In genomic region chr16:4667190-4667808, GRCm38 (mm10) we compare ENCODE assay signal across 8 mouse cellular contexts. TPM values are rescaled to one million over a fixed set of nuclear protein-coding genes. Genes with fewer than 3 reads are reported as not detected.
DNase-seq lines count a peak whose midpoint lies in the region; ATAC-seq lines count a peak whose summit lies in the region.

No protein-coding gene starts in this region.

- no peak overlapping the region for H3K4me2 ChIP-seq in intestine, embryonic 15.5 days (replicated peaks)

- no peaks in the 10 kb centered on the region for H3K27me3 ChIP-seq in intestine, embryonic 15.5 days (replicated peaks)

- ATAC-seq in intestine, embryonic 15.5 days = peak; percentile 91

- peak; percentile 85 to 87 for DNase-seq in adrenal gland, adult 18-20 months (ENCODE audit: low spot score in 2 of 2)
- peak; percentile 95 for DNase-seq in embryo, embryonic 10 days (ENCODE audit: low spot score)
- DNase-seq in gastrocnemius, postnatal 25 days = peak; percentile 65
- DNase-seq in left cerebral cortex, postnatal 14 days (ENCODE audit: low spot score in 2 of 2) = peak; percentile 90 to 93
- peak; percentile 91 for DNase-seq in mesoderm, embryonic 11.5 days (ENCODE audit: low read depth, low spot score)
- peak; percentile 75 for DNase-seq in right cerebral cortex, postnatal 25 days
- DNase-seq in urinary bladder, postnatal 4 days (ENCODE audit: low spot score in 2 of 2) = peak; percentile 69 to 87

- peaks cover 13% of the 10 kb centered on the region for H3K36me3 ChIP-seq in intestine, embryonic 15.5 days

- no peaks in the 10 kb centered on the region for H3K4me1 ChIP-seq in intestine, embryonic 15.5 days (replicated peaks)

- H3K27ac ChIP-seq in intestine, embryonic 15.5 days = no peak overlapping the region

- H3K9me3 ChIP-seq in intestine, embryonic 15.5 days = no peaks in the 10 kb centered on the region

- no peak overlapping the region for H3K9ac ChIP-seq in intestine, embryonic 15.5 days

- intact Hi-C loops in left cerebral cortex, postnatal 14 days (cut with DNase I) = loop anchor here (1.0 kb wide), 1 partner anchor 37 kb away; no protein-coding TSS in a partner anchor

- no peak overlapping the region for H3K4me3 ChIP-seq in intestine, embryonic 15.5 days (replicated peaks)

- WGBS in intestine, embryonic 15.5 days = 31% methylated on average over 3 of the region's 3 CpGs

RNA-seq across cellular contexts. Expression of gene Coro7, which starts 12.3 kb away (rescaled TPM):
- total RNA-seq in adrenal gland, adult 18-20 months (2021) = 10 to 100 TPM; 21.0 to 25.7 TPM
- total RNA-seq in gastrocnemius, postnatal 25 days (2021) = 10 to 100 TPM; 12.9 to 19.0 TPM
- 22.7 and 23.2 TPM in 2 replicates for polyA plus RNA-seq in intestine, embryonic 15.5 days (2015; fragmentation: Nextera tagmentation; extraction: Ambion mirVana)
- 10 to 100 TPM; 81.1 to 93.9 TPM for total RNA-seq in left cerebral cortex, postnatal 14 days (2021)

RNA-seq across cellular contexts. Expression of gene Dnaja3, which starts 27.5 kb away (rescaled TPM):
- total RNA-seq in adrenal gland, adult 18-20 months (2021) = 100 to 1,000 TPM; 132 to 145 TPM
- total RNA-seq in gastrocnemius, postnatal 25 days (2021) = 10 to 100 TPM; 91.1 to 93.8 TPM
- polyA plus RNA-seq in intestine, embryonic 15.5 days (2015; fragmentation: Nextera tagmentation; extraction: Ambion mirVana) = 86.5 and 92.1 TPM in 2 replicates
- 10 to 100 TPM; 63.6 to 65.9 TPM for total RNA-seq in left cerebral cortex, postnatal 14 days (2021)

RNA-seq across cellular contexts. Expression of gene Vasn, which starts 27.6 kb away (rescaled TPM):
- 10 to 100 TPM; 10.0 to 15.3 TPM for total RNA-seq in adrenal gland, adult 18-20 months (2021)
- total RNA-seq in gastrocnemius, postnatal 25 days (2021) = 1 to 10 TPM; 4.6 to 4.8 TPM
- polyA plus RNA-seq in intestine, embryonic 15.5 days (2015; fragmentation: Nextera tagmentation; extraction: Ambion mirVana) = 14.1 and 15.1 TPM in 2 replicates
- total RNA-seq in left cerebral cortex, postnatal 14 days (2021) = 10 to 100 TPM in 1 of 2 experiments, 1 to 10 TPM in 1; 8.3 to 10.9 TPM

RNA-seq across cellular contexts. Expression of gene Pam16, which starts 42.5 kb away (rescaled TPM):
- total RNA-seq in adrenal gland, adult 18-20 months (2021) = 100 to 1,000 TPM; 117 to 118 TPM
- 10 to 100 TPM; 87.2 to 90.6 TPM for total RNA-seq in gastrocnemius, postnatal 25 days (2021)
- polyA plus RNA-seq in intestine, embryonic 15.5 days (2015; fragmentation: Nextera tagmentation; extraction: Ambion mirVana) = 74.5 and 84.3 TPM in 2 replicates
- 10 to 100 TPM; 81.6 to 82.8 TPM for total RNA-seq in left cerebral cortex, postnatal 14 days (2021)

RNA-seq across cellular contexts. Expression of gene Nmral1, which starts 51.9 kb away (rescaled TPM):
- total RNA-seq in adrenal gland, adult 18-20 months (2021) = 1 to 10 TPM; 3.1 to 4.7 TPM
- 1 to 10 TPM; 1.7 to 3.8 TPM for total RNA-seq in gastrocnemius, postnatal 25 days (2021)
- 48.5 and 50.7 TPM in 2 replicates for polyA plus RNA-seq in intestine, embryonic 15.5 days (2015; fragmentation: Nextera tagmentation; extraction: Ambion mirVana)
- total RNA-seq in left cerebral cortex, postnatal 14 days (2021) = 1 to 10 TPM; 8.3 to 10.0 TPM
